Mouse (Mus musculus) heart, embryonic 14.5 days (tissue): ENCODE measurements around the gene Pik3c2b. TPM values are rescaled to one million over a fixed set of nuclear protein-coding genes. Genes with fewer than 3 reads are reported as not detected.

ENCODE experiments used
- ATAC-seq: fragments of 200-750 bp; cut with Nextera tagmentation; 2 replicates; pipeline ENCODE4 v1.8.0; 2017; ENCODE audit warnings: low read depth, moderate TSS enrichment; ENCODE audit not compliant: insufficient number of reproducible peaks, insufficient read depth, low FRiP score
- H3K27ac ChIP-seq, 2 experiments: fragments of 200-500 bp in 1 of 2; fragments of 300-500 bp in 1 of 2; sonication (generic) in 1 of 2; replicated peaks in 1 of 2; 2 replicates each; pipeline ENCODE4 v1.5.1; 2012 to 2014; ENCODE audit warnings: low read depth in 2 of 2, low read length in 2 of 2, control low read depth in 1 of 2, mild to moderate bottlenecking in 1 of 2, mixed read lengths in 1 of 2; ENCODE audit not compliant: control insufficient read depth in 1 of 2, insufficient read depth in 1 of 2
- H3K27me3 ChIP-seq: fragments of 300-500 bp; sonication (generic); 2 replicates; pipeline ENCODE4 v1.6.1; 2014; ENCODE audit warnings: mild to moderate bottlenecking, low read length, control low read depth; ENCODE audit not compliant: control insufficient read depth, insufficient read depth
- H3K36me3 ChIP-seq: fragments of 300-500 bp; sonication (generic); 2 replicates; pipeline ENCODE4 v1.6.1; 2014; ENCODE audit warnings: mild to moderate bottlenecking, control low read depth, low read length, mixed read lengths; ENCODE audit not compliant: control insufficient read depth, insufficient read depth
- H3K4me1 ChIP-seq, 2 experiments: fragments of 200-500 bp in 1 of 2; fragments of 300-500 bp in 1 of 2; sonication (generic) in 1 of 2; 2 replicates each; pipeline ENCODE4 v1.6.1; 2012 to 2014; ENCODE audit warnings: low read length in 2 of 2, control low read depth in 1 of 2, mixed read lengths in 1 of 2; ENCODE audit not compliant: control insufficient read depth in 2 of 2, insufficient read depth in 2 of 2
- H3K4me2 ChIP-seq: fragments of 300-500 bp; sonication (generic); 2 replicates; pipeline ENCODE4 v1.6.1; 2014; ENCODE audit warnings: mild to moderate bottlenecking, low read length
- H3K4me3 ChIP-seq, 2 experiments: fragments of 200-500 bp in 1 of 2; fragments of 300-500 bp in 1 of 2; sonication (generic) in 1 of 2; 2 replicates each; pipeline ENCODE4 v1.5.1; 2012 to 2014; ENCODE audit warnings: low read length in 2 of 2, mild to moderate bottlenecking in 2 of 2, control low read depth in 1 of 2, low read depth in 1 of 2, moderate library complexity in 1 of 2; ENCODE audit not compliant: control insufficient read depth in 1 of 2, insufficient read depth in 1 of 2
- H3K9ac ChIP-seq: fragments of 300-500 bp; sonication (generic); 2 replicates; pipeline ENCODE4 v1.6.1; 2014; ENCODE audit warnings: mild to moderate bottlenecking, low read length
- H3K9me3 ChIP-seq: fragments of 300-500 bp; sonication (generic); 2 replicates; pipeline ENCODE4 v1.6.1; 2016; ENCODE audit warnings: low read length, control low read depth; ENCODE audit not compliant: control insufficient read depth
- WGBS: fragments of 180-500 bp; shearing (Covaris S2); extraction: QIAGEN DNeasy Blood & Tissue Kit; methylation state at CpG from one replicate; pipeline ENCODE4 v1.1.7; 2014; 5-methylcytosine and 5-hydroxymethylcytosine counted together
- polyA plus RNA-seq: library from polyadenylated mRNA; unstranded; fragments of >200 nt; fragmentation: Nextera tagmentation; extraction: Ambion mirVana; gene quantifications from 2 replicates; pipeline ENCODE4 v1.2.1, GENCODE M21; 2014

Gene Pik3c2b
- polyA plus RNA-seq, 1 experiment from 2014 or later = 12.8 TPM

DNA sequence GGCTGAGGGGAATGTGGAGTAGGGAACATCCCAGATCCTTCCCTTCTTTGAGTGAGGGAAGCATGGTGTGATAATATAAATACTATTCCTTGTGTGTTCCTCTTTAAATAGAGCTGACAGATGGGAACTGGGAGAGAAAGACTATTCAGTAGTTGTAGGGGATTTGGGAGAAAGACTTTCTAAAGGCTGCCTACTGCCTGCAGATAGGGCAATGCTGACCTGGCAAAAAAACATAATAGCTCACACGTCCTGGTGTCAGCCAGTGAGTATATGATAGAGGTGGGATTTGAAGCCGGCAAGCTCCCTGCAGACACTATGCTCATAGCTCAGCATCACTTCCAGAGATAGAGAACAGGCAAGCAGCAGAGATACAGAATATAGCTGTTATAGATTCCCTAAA lies 3.2 kb downstream of the Pik3c2b start:
- Histone ChIP-seq H3K36me3 (no peaks in the 10 kb centered on the region), H3K27me3 (no peaks in the 10 kb centered on the region), H3K4me1 (peaks cover 16 to 36% of the 10 kb centered on the region in 2 experiments; a peak in 3 of 4 replicates), H3K9me3 (no peaks in the 10 kb centered on the region), H3K4me3 (no peak overlapping the region), H3K9ac (peak overlapping the region; percentile 34; the same call in 1 of the 2 replicates), H3K27ac (no peak overlapping the region), H3K4me2 (peak overlapping the region; percentile 77)
- 23% methylated on average over 2 of the region's 2 CpGs for WGBS
- no peak for ATAC-seq

DNA sequence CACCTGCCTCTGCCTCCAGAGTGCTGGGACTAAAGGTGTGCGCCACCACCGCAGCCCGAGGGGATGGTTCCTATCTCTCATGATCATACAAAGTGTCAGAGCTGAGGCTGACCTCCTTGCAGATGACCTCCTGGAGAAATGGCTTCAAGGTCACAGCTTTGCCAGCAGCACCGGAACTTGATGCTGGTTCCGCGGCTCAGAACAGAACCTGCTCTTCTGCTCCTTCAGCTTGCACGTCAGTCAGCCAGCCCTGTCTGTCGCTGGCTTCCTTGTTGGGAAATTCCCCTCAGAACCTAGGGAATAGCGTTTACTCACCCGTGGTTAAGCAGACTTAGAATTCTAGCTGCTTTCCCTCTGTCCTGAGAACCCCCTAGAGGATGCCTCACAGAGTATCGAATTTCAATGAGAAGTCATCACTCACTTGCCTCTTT lies 4.5 kb downstream of the Pik3c2b start:
- H3K4me1 ChIP-seq = peaks cover 15 to 44% of the 10 kb centered on the region in 2 experiments; a peak in 3 of 4 replicates
- no peaks in the 10 kb centered on the region for H3K27me3 ChIP-seq
- H3K9ac ChIP-seq = no peak overlapping the region; the same call in 1 of the 2 replicates
- H3K4me2 ChIP-seq = peak overlapping the region; percentile 11
- WGBS = 23% methylated on average over 11 of the region's 11 CpGs
- H3K4me3 ChIP-seq = no peak overlapping the region
- H3K36me3 ChIP-seq = no peaks in the 10 kb centered on the region
- no peak for ATAC-seq
- no peaks in the 10 kb centered on the region for H3K9me3 ChIP-seq
- H3K27ac ChIP-seq = peak overlapping the region in 1 of 2 experiments; percentile 28; a peak in 1 of 4 replicates

DNA sequence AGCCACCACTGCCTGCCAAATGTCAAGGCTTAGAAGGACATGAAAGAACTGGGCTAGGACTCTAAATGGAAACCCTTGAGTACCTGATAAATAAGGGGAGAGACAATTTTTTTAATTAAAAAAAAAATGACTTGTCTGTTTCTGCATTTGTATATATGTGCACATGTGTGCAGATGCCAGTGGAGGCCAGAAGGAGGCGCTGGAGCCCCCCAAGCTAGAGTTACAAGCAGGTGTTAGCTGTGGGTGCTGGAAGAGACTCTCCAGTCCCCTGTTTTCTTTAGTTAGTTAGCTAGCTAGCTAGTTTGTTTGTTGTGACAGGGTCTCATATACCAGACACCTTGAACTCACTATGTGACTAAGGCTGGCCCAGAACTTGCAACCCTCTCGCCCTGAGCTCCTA lies 6.4 kb downstream of the Pik3c2b start:
- Histone ChIP-seq H3K4me3 (no peak overlapping the region), H3K36me3 (no peaks in the 10 kb centered on the region), H3K27me3 (no peaks in the 10 kb centered on the region), H3K4me2 (no peak overlapping the region), H3K9me3 (no peaks in the 10 kb centered on the region), H3K27ac (no peak overlapping the region), H3K9ac (no peak overlapping the region), H3K4me1 (peaks cover 15 to 42% of the 10 kb centered on the region in 2 experiments; a peak in 3 of 4 replicates)
- no peak for ATAC-seq
- 85% methylated on average over 2 of the region's 2 CpGs for WGBS

DNA sequence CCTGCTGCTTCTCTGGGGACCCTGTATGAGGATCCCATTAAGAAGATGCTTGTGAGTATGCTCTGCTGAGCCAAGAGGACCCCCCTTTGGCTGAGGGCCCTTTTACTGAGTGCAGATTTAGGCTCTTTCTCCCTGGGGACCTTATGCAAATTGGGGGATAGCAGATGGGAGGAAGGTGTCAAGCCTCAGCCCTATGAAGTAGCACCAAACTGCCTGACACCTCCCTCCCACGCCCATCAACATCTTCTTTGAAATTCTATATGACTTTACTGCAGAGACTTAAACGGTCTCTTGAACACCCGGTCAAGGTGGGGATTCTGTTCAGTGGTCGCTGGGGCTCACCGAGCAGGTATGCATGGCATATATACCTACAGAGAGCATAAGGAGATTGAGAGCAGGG lies 7.6 kb downstream of the Pik3c2b start:
- Histone ChIP-seq H3K9me3 (no peaks in the 10 kb centered on the region), H3K4me2 (no peak overlapping the region), H3K9ac (no peak overlapping the region), H3K27ac (no peak overlapping the region), H3K4me3 (no peak overlapping the region), H3K36me3 (no peaks in the 10 kb centered on the region), H3K27me3 (no peaks in the 10 kb centered on the region), H3K4me1 (peaks cover 13 to 46% of the 10 kb centered on the region in 2 experiments)
- WGBS = 40% methylated on average over 5 of the region's 5 CpGs
- no peak for ATAC-seq

DNA sequence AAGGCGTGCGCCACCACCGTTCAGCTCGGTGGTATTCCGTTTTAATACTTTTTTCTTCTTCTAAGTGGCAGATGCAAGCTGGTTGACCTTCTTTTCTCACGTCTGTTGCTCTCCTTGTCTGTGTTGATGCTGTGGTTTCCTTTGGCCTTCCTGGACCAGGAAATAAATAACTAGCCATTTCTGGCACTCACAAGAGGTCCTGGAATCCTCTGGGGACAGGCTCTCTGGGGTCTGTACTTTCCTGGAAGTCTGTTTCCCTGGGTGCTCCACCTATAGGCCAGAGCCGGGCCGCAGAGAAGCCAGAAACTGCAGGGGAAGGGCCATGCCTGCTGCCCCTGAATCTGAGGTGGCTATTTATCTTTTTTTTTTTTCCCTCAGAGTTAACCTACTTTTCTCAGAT lies 8.9 kb downstream of the Pik3c2b start:
- ATAC-seq = no peak

DNA sequence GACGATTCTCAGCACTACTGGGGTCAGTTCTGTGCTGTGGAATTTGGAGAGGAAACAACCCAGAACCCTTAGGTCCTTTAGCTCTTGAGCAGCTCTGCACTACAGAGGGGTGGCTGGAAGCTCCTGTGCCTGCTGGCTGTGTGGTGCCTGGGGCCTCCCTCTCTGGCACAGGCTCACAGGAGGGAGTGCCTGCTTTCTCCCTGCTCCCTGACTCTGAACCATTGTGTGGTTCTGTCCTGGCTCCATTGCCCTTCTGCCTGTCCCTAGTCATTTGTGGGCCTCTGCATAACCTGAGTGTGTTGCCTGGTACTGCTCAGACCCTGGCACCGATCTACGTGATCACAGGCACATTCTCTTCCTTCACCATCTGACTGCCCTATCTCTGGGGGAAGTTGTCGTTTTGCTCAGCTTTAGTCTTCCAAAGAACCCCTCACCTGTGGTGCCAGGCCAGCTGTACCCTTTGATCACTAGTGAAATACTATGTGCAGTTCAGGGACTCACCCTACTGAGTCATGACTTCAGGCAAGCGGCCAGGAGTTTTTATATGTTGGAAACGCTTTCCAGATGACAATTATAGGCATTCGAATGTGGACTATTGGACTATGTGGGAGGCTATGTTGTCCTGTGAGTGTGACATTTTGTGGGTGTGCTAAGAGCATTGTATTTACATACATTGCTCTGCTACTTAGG lies 12.0 kb downstream of the Pik3c2b start:
- peak overlapping the region; percentile 14; the same call in 1 of the 2 replicates for H3K9ac ChIP-seq

More for the DNA sequence above, 8.9 kb downstream of the Pik3c2b start:
- Histone ChIP-seq H3K36me3 (no peaks in the 10 kb centered on the region), H3K4me3 (no peak overlapping the region), H3K27me3 (no peaks in the 10 kb centered on the region), H3K27ac (no peak overlapping the region), H3K4me2 (no peak overlapping the region), H3K4me1 (peaks cover 13 to 47% of the 10 kb centered on the region in 2 experiments), H3K9ac (no peak overlapping the region), H3K9me3 (no peaks in the 10 kb centered on the region)
- 63% methylated on average over 8 of the region's 8 CpGs for WGBS

DNA sequence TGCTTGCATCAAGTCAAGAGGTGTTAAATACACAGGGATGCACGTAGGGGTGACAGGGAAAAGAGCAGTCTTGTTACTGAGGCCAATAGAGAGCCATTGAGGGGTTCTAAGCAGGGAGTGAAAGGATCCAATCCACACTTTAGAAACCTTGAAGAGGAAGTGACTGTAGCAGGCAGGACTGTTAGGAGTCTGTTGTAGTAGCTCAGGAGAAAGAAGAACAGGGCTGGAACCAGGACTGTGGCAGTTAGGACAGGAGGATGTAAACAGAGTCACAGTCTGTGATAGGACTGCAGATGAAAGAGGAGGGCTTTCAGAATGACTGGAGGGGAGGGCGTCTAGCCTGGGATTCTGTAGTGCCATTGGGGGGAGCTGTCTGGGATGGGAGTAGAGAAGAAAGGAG lies 14.1 kb downstream of the Pik3c2b start:
- WGBS = 32% methylated on average over 2 of the region's 2 CpGs
- H3K27me3 ChIP-seq = no peaks in the 10 kb centered on the region
- H3K9ac ChIP-seq = no peak overlapping the region
- ATAC-seq = no peak
- no peaks in the 10 kb centered on the region for H3K9me3 ChIP-seq
- H3K4me2 ChIP-seq = no peak overlapping the region
- no peak overlapping the region for H3K4me3 ChIP-seq
- peaks cover 12 to 35% of the 10 kb centered on the region in 2 experiments for H3K4me1 ChIP-seq
- peak overlapping the region in 1 of 2 experiments; percentile 16; a peak in 1 of 4 replicates for H3K27ac ChIP-seq
- peaks cover 19% of the 10 kb centered on the region for H3K36me3 ChIP-seq

More for the DNA sequence above, 12.0 kb downstream of the Pik3c2b start:
- no peak for ATAC-seq
- peaks cover 15 to 50% of the 10 kb centered on the region in 2 experiments for H3K4me1 ChIP-seq
- H3K4me2 ChIP-seq = no peak overlapping the region
- H3K27ac ChIP-seq = peak overlapping the region; percentile 21 to 59; a peak in 2 of 4 replicates
- H3K27me3 ChIP-seq = no peaks in the 10 kb centered on the region
- WGBS = 47% methylated on average over 7 of the region's 7 CpGs
- H3K4me3 ChIP-seq = no peak overlapping the region
- no peaks in the 10 kb centered on the region for H3K9me3 ChIP-seq
- H3K36me3 ChIP-seq = peaks cover 10% of the 10 kb centered on the region; the same call in 1 of the 2 replicates
